Mouse (Mus musculus) embryonic facial prominence, embryonic 15.5 days (tissue): ENCODE measurements at regions not wholly inside any gene's neighbourhood (a gene's known extent, or its start where the extent isn't known, plus 50 kb on each side); places are given as distances from the start of the nearest gene placed in this dataset.

Source experiments
- ATAC-seq: fragments of 200-750 bp; cut with Nextera tagmentation; 2 replicates; pipeline ENCODE4 v1.8.0; 2017; ENCODE audit warnings: low read depth, moderate TSS enrichment; ENCODE audit not compliant: insufficient number of reproducible peaks, low FRiP score, low TSS enrichment
- H3K27ac ChIP-seq: fragments of 300-500 bp; sonication (generic); replicated peaks from 2 replicates; pipeline ENCODE4 v1.5.1; 2015; ENCODE audit warnings: mild to moderate bottlenecking, inconsistent platforms
- H3K27me3 ChIP-seq: fragments of 300-500 bp; sonication (generic); 2 replicates; pipeline ENCODE4 v1.6.1; 2015; ENCODE audit warnings: inconsistent platforms
- H3K36me3 ChIP-seq: fragments of 300-500 bp; sonication (generic); 2 replicates; pipeline ENCODE4 v1.6.1; 2015; ENCODE audit warnings: mild to moderate bottlenecking, inconsistent platforms
- H3K4me1 ChIP-seq: fragments of 300-500 bp; sonication (generic); 2 replicates; pipeline ENCODE4 v1.6.1; 2015; ENCODE audit warnings: inconsistent platforms
- H3K4me2 ChIP-seq: fragments of 300-500 bp; sonication (generic); replicated peaks from 2 replicates; pipeline ENCODE4 v1.6.1; 2015; ENCODE audit warnings: mild to moderate bottlenecking, inconsistent platforms
- H3K4me3 ChIP-seq: fragments of 300-500 bp; sonication (generic); replicated peaks from 2 replicates; pipeline ENCODE4 v1.5.1; 2015; ENCODE audit warnings: mild to moderate bottlenecking, inconsistent platforms
- H3K9ac ChIP-seq: fragments of 300-500 bp; sonication (generic); 2 replicates; pipeline ENCODE4 v1.6.1; 2015; ENCODE audit warnings: inconsistent platforms
- H3K9me3 ChIP-seq: fragments of 300-500 bp; sonication (generic); replicated peaks from 2 replicates; pipeline ENCODE4 v1.6.1; 2016; ENCODE audit warnings: inconsistent platforms
- WGBS: fragments of 180-500 bp; shearing (Covaris S2); methylation state at CpG from one replicate; pipeline ENCODE4 v1.1.7; 2015; 5-methylcytosine and 5-hydroxymethylcytosine counted together

- H3K36me3 ChIP-seq: no peaks in the 10 kb centered on the region
- H3K9ac ChIP-seq: no peak overlapping the region
- H3K4me2 ChIP-seq: no peak overlapping the region
- H3K9me3 ChIP-seq: no peaks in the 10 kb centered on the region
- peaks cover 4% of the 10 kb centered on the region; the same call in 1 of the 2 replicates for H3K4me1 ChIP-seq
- no peak overlapping the region for H3K4me3 ChIP-seq
- WGBS: 88% methylated on average over 3 of the region's 3 CpGs
- no peak overlapping the region for H3K27ac ChIP-seq
- no peak for ATAC-seq
- H3K27me3 ChIP-seq: no peaks in the 10 kb centered on the region
Observed at GRCm38 (mm10) chr12:25296648-25297047, 199.7 kb upstream of the Id2 start.

- Histone ChIP-seq H3K4me1 (no peaks in the 10 kb centered on the region), H3K4me2 (no peak overlapping the region), H3K36me3 (no peaks in the 10 kb centered on the region), H3K9me3 (no peaks in the 10 kb centered on the region), H3K27ac (no peak overlapping the region), H3K9ac (no peak overlapping the region), H3K4me3 (no peak overlapping the region), H3K27me3 (no peaks in the 10 kb centered on the region)
- 62% methylated on average over 4 of the region's 4 CpGs for WGBS
- ATAC-seq: no peak
Observed at GRCm38 (mm10) chr12:25294179-25295025, 197.5 kb upstream of the Id2 start.

GRCm38 (mm10) chr12:25293470-25294178 is 196.7 kb upstream of the Id2 start:
- no peak overlapping the region for H3K27ac ChIP-seq
- WGBS: 46% methylated on average over 6 of the region's 6 CpGs
- ATAC-seq: no peak

GRCm38 (mm10) chr12:25289381-25289780 is 192.4 kb upstream of the Id2 start:
- Histone ChIP-seq H3K9me3 (no peaks in the 10 kb centered on the region), H3K36me3 (no peaks in the 10 kb centered on the region), H3K4me1 (no peaks in the 10 kb centered on the region), H3K27me3 (no peaks in the 10 kb centered on the region), H3K4me2 (no peak overlapping the region), H3K4me3 (no peak overlapping the region), H3K9ac (no peak overlapping the region), H3K27ac (no peak overlapping the region)
- no peak for ATAC-seq
- 84% methylated on average over 2 of the region's 2 CpGs for WGBS

More at GRCm38 (mm10) chr12:25293470-25294178, 196.7 kb upstream of the Id2 start:
- Histone ChIP-seq H3K9me3 (no peaks in the 10 kb centered on the region), H3K4me3 (no peak overlapping the region), H3K9ac (no peak overlapping the region), H3K27me3 (no peaks in the 10 kb centered on the region), H3K36me3 (no peaks in the 10 kb centered on the region), H3K4me2 (no peak overlapping the region), H3K4me1 (no peaks in the 10 kb centered on the region)

GRCm38 (mm10) chr12:25283808-25284207 is 186.9 kb upstream of the Id2 start:
- Histone ChIP-seq H3K9me3 (no peaks in the 10 kb centered on the region), H3K27ac (no peak overlapping the region), H3K4me1 (no peaks in the 10 kb centered on the region; the same call in 1 of the 2 replicates), H3K4me3 (no peak overlapping the region), H3K4me2 (no peak overlapping the region), H3K9ac (no peak overlapping the region), H3K27me3 (no peaks in the 10 kb centered on the region), H3K36me3 (no peaks in the 10 kb centered on the region)
- ATAC-seq: no peak
- 70% methylated on average over 3 of the region's 3 CpGs for WGBS

- 76% methylated on average over 1 of the region's 1 CpGs for WGBS
- H3K9ac ChIP-seq: no peak overlapping the region
- no peak for ATAC-seq
- no peak overlapping the region for H3K4me2 ChIP-seq
- no peaks in the 10 kb centered on the region for H3K27me3 ChIP-seq
- no peaks in the 10 kb centered on the region for H3K36me3 ChIP-seq
- no peak overlapping the region for H3K4me3 ChIP-seq
- H3K9me3 ChIP-seq: no peaks in the 10 kb centered on the region
- H3K27ac ChIP-seq: no peak overlapping the region
- no peaks in the 10 kb centered on the region; the same call in 1 of the 2 replicates for H3K4me1 ChIP-seq
Observed at GRCm38 (mm10) chr12:25281438-25281837, 184.5 kb upstream of the Id2 start.

GRCm38 (mm10) chr12:25273631-25274305 is 176.8 kb upstream of the Id2 start:
- Histone ChIP-seq H3K36me3 (no peaks in the 10 kb centered on the region), H3K9ac (no peak overlapping the region), H3K4me2 (no peak overlapping the region), H3K27me3 (no peaks in the 10 kb centered on the region), H3K4me1 (peaks cover 14% of the 10 kb centered on the region), H3K4me3 (no peak overlapping the region), H3K9me3 (no peaks in the 10 kb centered on the region), H3K27ac (no peak overlapping the region)
- no peak for ATAC-seq
- 52% methylated on average over 6 of the region's 6 CpGs for WGBS

GRCm38 (mm10) chr12:25272752-25273125 is 175.8 kb upstream of the Id2 start:
- 76% methylated on average over 3 of the region's 3 CpGs for WGBS
- ATAC-seq: no peak
- Histone ChIP-seq H3K27ac (no peak overlapping the region), H3K27me3 (no peaks in the 10 kb centered on the region), H3K4me2 (no peak overlapping the region), H3K9ac (no peak overlapping the region), H3K9me3 (no peaks in the 10 kb centered on the region), H3K4me1 (peaks cover 14% of the 10 kb centered on the region), H3K36me3 (no peaks in the 10 kb centered on the region), H3K4me3 (no peak overlapping the region)

- no peaks in the 10 kb centered on the region for H3K36me3 ChIP-seq
- 59% methylated on average over 6 of the region's 6 CpGs for WGBS
- H3K4me3 ChIP-seq: no peak overlapping the region
- no peak overlapping the region for H3K9ac ChIP-seq
- no peaks in the 10 kb centered on the region for H3K9me3 ChIP-seq
- H3K4me2 ChIP-seq: no peak overlapping the region
- no peak overlapping the region for H3K27ac ChIP-seq
- ATAC-seq: no peak
- peaks cover 14% of the 10 kb centered on the region for H3K4me1 ChIP-seq
- no peaks in the 10 kb centered on the region for H3K27me3 ChIP-seq
Observed at GRCm38 (mm10) chr12:25272114-25272751, 175.3 kb upstream of the Id2 start.

GRCm38 (mm10) chr12:25269878-25270277 is 172.9 kb upstream of the Id2 start:
- H3K4me1 ChIP-seq: peaks cover 14% of the 10 kb centered on the region
- no peaks in the 10 kb centered on the region for H3K36me3 ChIP-seq
- H3K4me2 ChIP-seq: no peak overlapping the region
- H3K27me3 ChIP-seq: no peaks in the 10 kb centered on the region
- H3K9ac ChIP-seq: no peak overlapping the region
- no peaks in the 10 kb centered on the region for H3K9me3 ChIP-seq
- no peak overlapping the region for H3K4me3 ChIP-seq
- H3K27ac ChIP-seq: no peak overlapping the region
- WGBS: 56% methylated on average over 3 of the region's 3 CpGs
- ATAC-seq: no peak
